Mouse (Mus musculus): ENCODE data around the gene Amh.

Amh gene

DNA sequence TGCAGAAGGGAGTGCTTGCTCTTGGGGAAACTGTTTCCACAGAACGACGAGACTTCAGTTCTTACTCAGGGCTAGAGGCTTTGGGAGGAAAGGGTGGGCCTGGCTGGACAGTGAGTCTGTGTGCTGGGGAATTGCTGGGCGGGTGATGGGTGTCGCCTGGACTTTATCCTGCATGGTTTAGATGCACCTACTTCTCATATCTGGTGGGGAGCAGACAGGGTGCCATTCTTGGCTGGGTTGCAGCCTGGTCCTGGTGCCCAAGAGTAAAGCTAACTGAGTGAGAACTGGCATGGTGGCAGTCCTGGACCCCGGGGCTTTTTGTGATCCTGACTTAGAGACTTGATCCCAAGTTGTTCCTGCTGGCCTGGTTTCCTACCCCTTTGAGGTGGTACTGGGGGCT lies 51.9 kb downstream of the Amh start:
- no peak for DNase-seq (ENCODE audit: low spot score)

Measured in lung, postnatal 25 days (tissue).